In genomic region chr3:152092385-152093057, GRCm38 (mm10) we compare ENCODE assay signal across 8 mouse cellular contexts.
DNase-seq lines count a peak whose midpoint lies in the region; ATAC-seq and TF ChIP-seq lines count a peak whose summit lies in the region.

No protein-coding gene starts in this region.

- no peaks in the 10 kb centered on the region for H3K36me3 ChIP-seq in heart, adult 2 months (ENCODE audit: control insufficient read depth, insufficient read depth, low read length)
- H3K36me3 ChIP-seq in CH12.LX (replicated peaks in 1 of 2; ENCODE audit: control insufficient read depth in 1 of 2, insufficient read depth in 1 of 2, low read length in 1 of 2) = no peaks in the 10 kb centered on the region
- H3K36me3 ChIP-seq in forebrain, embryonic 14.5 days (ENCODE audit: control insufficient read depth, insufficient read depth, low read length) = no peaks in the 10 kb centered on the region
- no peaks in the 10 kb centered on the region for H3K36me3 ChIP-seq in liver, embryonic 16.5 days (ENCODE audit: control insufficient read depth, insufficient read depth)

- whole genome bisulfite sequencing in heart, adult 2 months = 50% methylated on average over 34 of the region's 34 CpGs
- 49% methylated on average over 34 of the region's 34 CpGs for WGBS in forebrain, embryonic 14.5 days
- 46% methylated on average over 34 of the region's 34 CpGs for WGBS in liver, embryonic 16.5 days (ENCODE audit: insufficient replicate concordance)

- dilution Hi-C loops in CH12.LX (cut with MboI; ENCODE audit: extremely low pct_ligation_motif_present, extremely low pct_unique_long_range_greater_than_20kb, low sequenced_read_pairs) = no loop called here

- TF ChIP-seq EP300 in heart, adult 2 months (IDR thresholded peaks at IDR 0.05; ENCODE audit: insufficient read depth, low read depth, low read length) = no peak
- TF ChIP-seq EP300 in CH12.LX (IDR thresholded peaks at IDR 0.05; ENCODE audit: low read length) = peak; percentile 46; the same call in 1 of the 2 replicates

- peak overlapping the region; percentile 91 for H3K4me2 ChIP-seq in CH12.LX (ENCODE audit: insufficient read depth, low read depth, poor library complexity, severe bottlenecking)
- H3K4me2 ChIP-seq in forebrain, embryonic 14.5 days (ENCODE audit: low read length) = peak overlapping the region; percentile 46
- H3K4me2 ChIP-seq in liver, embryonic 16.5 days (ENCODE audit: low read depth, low read length) = peak overlapping the region; percentile 15; the same call in 1 of the 2 replicates

- no peak for DNase-seq in heart, adult 2 months
- no peak for DNase-seq in heart, adult 9 months (ENCODE audit: low spot score in 2 of 2)
- DNase-seq in CH12.LX (ENCODE audit: extremely low read depth) = peak; percentile 76
- DNase-seq in forebrain, embryonic 14.5 days (ENCODE audit: low spot score) = peak; percentile 58
- DNase-seq in thymus, postnatal 4 days = peak; percentile 52
- DNase-seq in urinary bladder, adult 18-20 months (ENCODE audit: low spot score in 2 of 2) = no peak
- DNase-seq in right cerebral cortex, postnatal 14 days = no peak

- 0 out of 2 replicates have a peak, but pooled peaks have one; percentile 12 for TF ChIP-seq CTCF in heart, adult 2 months (IDR thresholded peaks at IDR 0.05)
- TF ChIP-seq CTCF in CH12.LX (conservative IDR thresholded peaks at IDR 0.05 in 1 of 2, IDR thresholded peaks at IDR 0.05 in 1 of 2; ENCODE audit: low read depth in 2 of 2, low read length in 2 of 2) = peak in 1 of 2 experiments; percentile 68; a peak in 2 of 4 replicates

- H3K4me1 ChIP-seq in heart, adult 2 months (ENCODE audit: control insufficient read depth, insufficient read depth, low read length) = no peaks in the 10 kb centered on the region
- H3K4me1 ChIP-seq in CH12.LX (ENCODE audit: control insufficient read depth in 1 of 2, insufficient read depth in 2 of 2) = peaks cover 7 to 15% of the 10 kb centered on the region in 2 experiments
- no peaks in the 10 kb centered on the region for H3K4me1 ChIP-seq in forebrain, embryonic 14.5 days (ENCODE audit: control insufficient read depth, insufficient read depth, low read length)
- no peaks in the 10 kb centered on the region for H3K4me1 ChIP-seq in liver, embryonic 16.5 days (ENCODE audit: control insufficient read depth, low read depth, low read length)

- H3K79me2 ChIP-seq in heart, adult 2 months (replicated peaks; ENCODE audit: control insufficient read depth, insufficient read depth, low read length) = no peaks in the 10 kb centered on the region
- H3K79me2 ChIP-seq in CH12.LX (replicated peaks; ENCODE audit: control insufficient read depth, extremely low read depth, insufficient read depth, poor library complexity, severe bottlenecking) = no peaks in the 10 kb centered on the region

- H3K4me3 ChIP-seq in heart, adult 2 months = no peak overlapping the region
- peak overlapping the region; percentile 51 to 59 (median 53) for H3K4me3 ChIP-seq in CH12.LX (replicated peaks in 1 of 3; ENCODE audit: low read depth in 2 of 3, low read length in 2 of 3, poor library complexity in 1 of 3)
- H3K4me3 ChIP-seq in forebrain, embryonic 14.5 days (ENCODE audit: low read depth, low read length) = peak overlapping the region; percentile 30
- no peak overlapping the region for H3K4me3 ChIP-seq in liver, embryonic 16.5 days (ENCODE audit: low read depth, low read length)

- no peak for TF ChIP-seq POLR2A in heart, adult 2 months (IDR thresholded peaks at IDR 0.05; ENCODE audit: insufficient read depth, low read depth, low read length)
- peak; percentile 58 for TF ChIP-seq POLR2A in CH12.LX (IDR thresholded peaks at IDR 0.05; ENCODE audit: low read depth, low read length)

- in situ Hi-C loops in CH12.LX (cut with MboI; ENCODE audit: low pct_ligation_motif_present, low pct_unique_long_range_greater_than_20kb, low sequenced_read_pairs) = loop anchor here (10.0 kb wide), 2 partner anchors 278 to 318 kb away; no protein-coding TSS in a partner anchor

- no peak overlapping the region for H3K9ac ChIP-seq in heart, adult 2 months (ENCODE audit: low read depth, low read length)
- peak overlapping the region; percentile 9; the same call in 1 of the 2 replicates for H3K9ac ChIP-seq in CH12.LX (ENCODE audit: insufficient read depth, low read depth)
- peak overlapping the region; percentile 47 for H3K9ac ChIP-seq in forebrain, embryonic 14.5 days (ENCODE audit: low read length)
- no peak overlapping the region for H3K9ac ChIP-seq in liver, embryonic 16.5 days (ENCODE audit: low read depth, low read length)

- TF ChIP-seq RAD21 in CH12.LX (IDR thresholded peaks at IDR 0.05; ENCODE audit: low read depth, low read length) = peak; percentile 15

- no peaks in the 10 kb centered on the region for H3K27me3 ChIP-seq in heart, adult 2 months (ENCODE audit: control insufficient read depth, insufficient read depth, low read length)
- H3K27me3 ChIP-seq in CH12.LX (replicated peaks) = peaks cover 15% of the 10 kb centered on the region
- H3K27me3 ChIP-seq in forebrain, embryonic 14.5 days (replicated peaks; ENCODE audit: control insufficient read depth, insufficient read depth, low read length) = no peaks in the 10 kb centered on the region
- no peaks in the 10 kb centered on the region; the same call in 1 of the 2 replicates for H3K27me3 ChIP-seq in liver, embryonic 16.5 days (ENCODE audit: control insufficient read depth, insufficient read depth, low read depth, low read length)

- H3K9me3 ChIP-seq in CH12.LX (replicated peaks; ENCODE audit: low read length) = no peaks in the 10 kb centered on the region
- H3K9me3 ChIP-seq in forebrain, embryonic 14.5 days (replicated peaks; ENCODE audit: control insufficient read depth, low read length) = no peaks in the 10 kb centered on the region
- no peaks in the 10 kb centered on the region for H3K9me3 ChIP-seq in liver, embryonic 16.5 days (replicated peaks; ENCODE audit: control insufficient read depth, low read length)

- no peak overlapping the region for H3K27ac ChIP-seq in heart, adult 2 months
- H3K27ac ChIP-seq in CH12.LX (ENCODE audit: insufficient read depth, low read depth) = no peak overlapping the region
- H3K27ac ChIP-seq in forebrain, embryonic 14.5 days (ENCODE audit: low read depth, low read length) = no peak overlapping the region
- no peak overlapping the region for H3K27ac ChIP-seq in liver, embryonic 16.5 days (ENCODE audit: low read length)

- intact Hi-C loops in heart, adult 2 months (cut with DNase I) = no loop called here

- ATAC-seq in forebrain, embryonic 14.5 days = no peak
- ATAC-seq in liver, embryonic 16.5 days (ENCODE audit: low read depth) = no peak

TF ChIP-seq in CH12.LX, 34 proteins besides CTCF, POLR2A, EP300 and RAD21:
- TF ChIP-seq MAZ (IDR thresholded peaks at IDR 0.05; ENCODE audit: low read depth, low read length) (0 out of 2 replicates have a peak, but pooled peaks have one; percentile 49), TBP (conservative IDR thresholded peaks at IDR 0.05; ENCODE audit: low read depth, low read length) (0 out of 2 replicates have a peak, but pooled peaks have one; percentile 32), ZNF384 (IDR thresholded peaks at IDR 0.05; ENCODE audit: low read depth, low read length) (0 out of 2 replicates have a peak, but pooled peaks have one; percentile 9), ELF1 (IDR thresholded peaks at IDR 0.05; ENCODE audit: low read depth, low read length) (peak; percentile 87), ZC3H11A (IDR thresholded peaks at IDR 0.05; ENCODE audit: low read depth, low read length) (no peak), CHD2 (IDR thresholded peaks at IDR 0.05; ENCODE audit: low read length) (no peak), HCFC1 (IDR thresholded peaks at IDR 0.05; ENCODE audit: low read depth, low read length) (0 out of 2 replicates have a peak, but pooled peaks have one; percentile 9), SMC3 (IDR thresholded peaks at IDR 0.05; ENCODE audit: low read depth, low read length) (no peak; the same call in none of the 2 replicates), UBTF (IDR thresholded peaks at IDR 0.05; ENCODE audit: low read depth, low read length) (0 out of 2 replicates have a peak, but pooled peaks have one; percentile 26), MYC (IDR thresholded peaks at IDR 0.05; ENCODE audit: low read depth, low read length) (peak; percentile 50; the same call in 1 of the 2 replicates), ZMIZ1 (IDR thresholded peaks at IDR 0.05; ENCODE audit: low read depth, low read length) (no peak), BHLHE40 (IDR thresholded peaks at IDR 0.05; ENCODE audit: low read depth, low read length) (no peak), NRF1 (IDR thresholded peaks at IDR 0.05; ENCODE audit: low read depth, low read length) (peak; percentile 51; the same call in 1 of the 2 replicates), MAFK (IDR thresholded peaks at IDR 0.05; ENCODE audit: insufficient replicate concordance, low read length) (peak; percentile 30; the same call in 1 of the 2 replicates), MXI1 (IDR thresholded peaks at IDR 0.05; ENCODE audit: low read depth, low read length) (peak; percentile 47; the same call in 1 of the 2 replicates), IRF4 (IDR thresholded peaks at IDR 0.05; ENCODE audit: low read depth, low read length) (0 out of 2 replicates have a peak, but pooled peaks have one; percentile 45), MAX (IDR thresholded peaks at IDR 0.05; ENCODE audit: low read length) (peak; percentile 59), ETS1 (conservative IDR thresholded peaks at IDR 0.05; ENCODE audit: low read depth, low read length) (no peak), E2F4 (IDR thresholded peaks at IDR 0.05; ENCODE audit: insufficient replicate concordance, low read depth, low read length) (no peak), SIN3A (IDR thresholded peaks at IDR 0.05; ENCODE audit: low read length) (peak; percentile 66; the same call in 1 of the 2 replicates), USF2 (conservative IDR thresholded peaks at IDR 0.05; ENCODE audit: low read depth, low read length) (no peak), JUN (IDR thresholded peaks at IDR 0.05; ENCODE audit: insufficient read depth, low read depth, low read length) (no peak), MEF2A (IDR thresholded peaks at IDR 0.05; ENCODE audit: borderline replicate concordance, low read depth, low read length) (no peak), KAT2A (IDR thresholded peaks at IDR 0.05; ENCODE audit: insufficient replicate concordance, low read length) (no peak), TCF12 (IDR thresholded peaks at IDR 0.05; ENCODE audit: low read depth, low read length) (no peak; the same call in 1 of the 2 replicates), NELFE (IDR thresholded peaks at IDR 0.05; ENCODE audit: low read depth, low read length) (no peak)

Comparison
In these comparisons a context has a peak if more than half of its experiments do, and no peak if none do; other contexts are left out.
1. DNase-seq: peak in CH12.LX (single experiment), forebrain, embryonic 14.5 days (single experiment) and thymus, postnatal 4 days (single experiment); none in heart, adult 2 months (0 of 2), heart, adult 9 months (0 of 2), urinary bladder, adult 18-20 months (0 of 2) and right cerebral cortex, postnatal 14 days (single experiment).
2. H3K4me3 ChIP-seq: peak in CH12.LX (3 of 3) and forebrain, embryonic 14.5 days (single experiment); none in heart, adult 2 months (single experiment) and liver, embryonic 16.5 days (single experiment).
3. H3K9ac ChIP-seq: peak in CH12.LX (single experiment) and forebrain, embryonic 14.5 days (single experiment); none in heart, adult 2 months (single experiment) and liver, embryonic 16.5 days (single experiment).
4. H3K4me2 ChIP-seq: peak in every context shown above with its lines; median percentile 91 in CH12.LX; 46 in forebrain, embryonic 14.5 days; 15 in liver, embryonic 16.5 days.